Mouse (Mus musculus) hindbrain, embryonic 14.5 days (tissue): ENCODE data around the gene Mocs3. TPM values are rescaled to one million over a fixed set of nuclear protein-coding genes. Genes with fewer than 3 reads are reported as not detected.

ENCODE experiments used
- ATAC-seq: fragments of 200-750 bp; cut with Nextera tagmentation; 2 replicates; pipeline ENCODE4 v1.8.0; 2017; ENCODE audit warnings: moderate number of reproducible peaks, mild to moderate bottlenecking, moderate TSS enrichment, moderate library complexity; ENCODE audit not compliant: low FRiP score
- DNase-seq: peaks from one replicate; pipeline ENCODE4 v3.0.0-alpha.2; 2015; ENCODE audit warnings: low spot score
- H3K27ac ChIP-seq: fragments of 300-500 bp; sonication (generic); 2 replicates; pipeline ENCODE4 v1.5.1; 2014; ENCODE audit warnings: mild to moderate bottlenecking, moderate library complexity
- H3K27me3 ChIP-seq: fragments of 300-500 bp; sonication (generic); 2 replicates; pipeline ENCODE4 v1.6.1; 2014; ENCODE audit warnings: mild to moderate bottlenecking, low read length, mixed read lengths; ENCODE audit not compliant: control insufficient read depth, insufficient read depth
- H3K36me3 ChIP-seq: fragments of 300-500 bp; sonication (generic); replicated peaks from 2 replicates; pipeline ENCODE4 v1.6.1; 2014; ENCODE audit not compliant: control insufficient read depth, insufficient read depth
- H3K4me1 ChIP-seq: fragments of 300-500 bp; sonication (generic); replicated peaks from 2 replicates; pipeline ENCODE4 v1.6.1; 2014; ENCODE audit warnings: antibody characterized with exemption, low read length, mixed read lengths; ENCODE audit not compliant: control insufficient read depth, insufficient read depth
- H3K4me2 ChIP-seq: fragments of 300-500 bp; sonication (generic); replicated peaks from 2 replicates; pipeline ENCODE4 v1.6.1; 2014; ENCODE audit warnings: mild to moderate bottlenecking, moderate library complexity
- H3K4me3 ChIP-seq: fragments of 300-500 bp; sonication (generic); replicated peaks from 2 replicates; pipeline ENCODE4 v1.5.1; 2014; ENCODE audit warnings: mild to moderate bottlenecking, low read length
- H3K9ac ChIP-seq: fragments of 300-500 bp; sonication (generic); 2 replicates; pipeline ENCODE4 v1.6.1; 2014
- H3K9me3 ChIP-seq: fragments of 300-500 bp; sonication (generic); 2 replicates; pipeline ENCODE4 v1.6.1; 2016; ENCODE audit warnings: low read length; ENCODE audit not compliant: control insufficient read depth
- WGBS: fragments of 180-500 bp; shearing (Covaris S2); extraction: QIAGEN DNeasy Blood & Tissue Kit; methylation state at CpG from one replicate; pipeline ENCODE4 v1.1.7; 2014; 5-methylcytosine and 5-hydroxymethylcytosine counted together
- polyA plus RNA-seq: library from polyadenylated mRNA; unstranded; fragments of >200 nt; fragmentation: Nextera tagmentation; extraction: Ambion mirVana; gene quantifications from 2 replicates; pipeline ENCODE4 v1.2.1, GENCODE M21; 2014

Gene Mocs3
- polyA plus RNA-seq, 1 experiment from 2014 or later, result 12.5 TPM

GRCm38 (mm10) chr2:168253822-168254221, 23.4 kb downstream of the Mocs3 start:
- Histone ChIP-seq H3K27me3 (no peaks in the 10 kb centered on the region), H3K4me3 (no peak overlapping the region), H3K9ac (no peak overlapping the region), H3K4me1 (no peaks in the 10 kb centered on the region), H3K36me3 (no peaks in the 10 kb centered on the region), H3K9me3 (no peaks in the 10 kb centered on the region), H3K27ac (no peak overlapping the region), H3K4me2 (no peak overlapping the region)
- ATAC-seq (no peak), DNase-seq (no peak)
- 62% methylated on average over 7 of the region's 7 CpGs for WGBS

GRCm38 (mm10) chr2:168256506-168256905, 26.1 kb downstream of the Mocs3 start:
- no peak overlapping the region for H3K9ac ChIP-seq
- no peaks in the 10 kb centered on the region for H3K27me3 ChIP-seq
- DNase-seq (no peak), ATAC-seq (no peak)
- H3K9me3 ChIP-seq, result no peaks in the 10 kb centered on the region
- no peak overlapping the region for H3K4me3 ChIP-seq
- no peaks in the 10 kb centered on the region for H3K4me1 ChIP-seq
- no peak overlapping the region for H3K4me2 ChIP-seq
- H3K27ac ChIP-seq, result no peak overlapping the region
- WGBS, result 82% methylated on average over 3 of the region's 3 CpGs
- no peaks in the 10 kb centered on the region for H3K36me3 ChIP-seq

GRCm38 (mm10) chr2:168257188-168257587, 26.8 kb downstream of the Mocs3 start:
- Histone ChIP-seq H3K36me3 (no peaks in the 10 kb centered on the region), H3K4me2 (no peak overlapping the region), H3K4me3 (no peak overlapping the region), H3K9me3 (no peaks in the 10 kb centered on the region), H3K27ac (no peak overlapping the region), H3K27me3 (no peaks in the 10 kb centered on the region), H3K4me1 (no peaks in the 10 kb centered on the region), H3K9ac (no peak overlapping the region)
- WGBS, result 92% methylated on average over 4 of the region's 4 CpGs
- no peak for DNase-seq
- no peak for ATAC-seq

GRCm38 (mm10) chr2:168259046-168259445, 28.6 kb downstream of the Mocs3 start:
- ATAC-seq, result no peak
- Histone ChIP-seq H3K27me3 (no peaks in the 10 kb centered on the region), H3K4me1 (no peaks in the 10 kb centered on the region), H3K4me3 (no peak overlapping the region), H3K9me3 (no peaks in the 10 kb centered on the region), H3K4me2 (no peak overlapping the region), H3K36me3 (no peaks in the 10 kb centered on the region), H3K9ac (no peak overlapping the region), H3K27ac (no peak overlapping the region)
- 92% methylated on average over 8 of the region's 8 CpGs for WGBS
- DNase-seq, result no peak

GRCm38 (mm10) chr2:168260124-168260523, 29.7 kb downstream of the Mocs3 start:
- 80% methylated on average over 3 of the region's 3 CpGs for WGBS
- Histone ChIP-seq H3K27me3 (no peaks in the 10 kb centered on the region), H3K9me3 (no peaks in the 10 kb centered on the region), H3K4me2 (no peak overlapping the region), H3K36me3 (no peaks in the 10 kb centered on the region), H3K4me1 (no peaks in the 10 kb centered on the region), H3K27ac (no peak overlapping the region), H3K4me3 (no peak overlapping the region), H3K9ac (no peak overlapping the region)
- DNase-seq, result no peak
- no peak for ATAC-seq

- no peak for DNase-seq
- Histone ChIP-seq H3K9me3 (no peaks in the 10 kb centered on the region), H3K9ac (no peak overlapping the region), H3K27ac (no peak overlapping the region), H3K27me3 (no peaks in the 10 kb centered on the region), H3K4me3 (no peak overlapping the region), H3K4me1 (no peaks in the 10 kb centered on the region), H3K36me3 (no peaks in the 10 kb centered on the region), H3K4me2 (no peak overlapping the region)
- 96% methylated on average over 10 of the region's 10 CpGs for WGBS
- ATAC-seq, result no peak
These were observed 30.5 kb downstream of the Mocs3 start for GRCm38 (mm10) chr2:168260900-168261299.

GRCm38 (mm10) chr2:168268033-168268432, 37.6 kb downstream of the Mocs3 start:
- no peak overlapping the region for H3K9ac ChIP-seq
- no peak overlapping the region for H3K4me3 ChIP-seq
- 43% methylated on average over 7 of the region's 7 CpGs for WGBS
- no peak for DNase-seq
- no peaks in the 10 kb centered on the region for H3K4me1 ChIP-seq
- no peaks in the 10 kb centered on the region for H3K27me3 ChIP-seq
- no peak for ATAC-seq
- no peaks in the 10 kb centered on the region for H3K9me3 ChIP-seq
- H3K36me3 ChIP-seq, result no peaks in the 10 kb centered on the region
- no peak overlapping the region for H3K4me2 ChIP-seq
- no peak overlapping the region for H3K27ac ChIP-seq

GRCm38 (mm10) chr2:168273387-168273786, 43.0 kb downstream of the Mocs3 start:
- Histone ChIP-seq H3K4me2 (no peak overlapping the region), H3K9me3 (no peaks in the 10 kb centered on the region), H3K9ac (no peak overlapping the region), H3K27me3 (peaks cover 7% of the 10 kb centered on the region; the same call in 1 of the 2 replicates), H3K36me3 (no peaks in the 10 kb centered on the region), H3K4me3 (no peak overlapping the region), H3K27ac (no peak overlapping the region), H3K4me1 (no peaks in the 10 kb centered on the region)
- DNase-seq, result no peak
- WGBS, result 53% methylated on average over 9 of the region's 9 CpGs
- ATAC-seq, result no peak

GRCm38 (mm10) chr2:168274374-168274935, 44.0 kb downstream of the Mocs3 start:
- no peaks in the 10 kb centered on the region for H3K36me3 ChIP-seq
- H3K9ac ChIP-seq, result no peak overlapping the region
- 7% methylated on average over 11 of the region's 11 CpGs for WGBS
- no peaks in the 10 kb centered on the region for H3K4me1 ChIP-seq
- no peak overlapping the region for H3K4me2 ChIP-seq
- no peak overlapping the region for H3K27ac ChIP-seq
- H3K4me3 ChIP-seq, result no peak overlapping the region
- DNase-seq, result peak; percentile 73
- no peak for ATAC-seq
- H3K27me3 ChIP-seq, result peaks cover 16% of the 10 kb centered on the region
- H3K9me3 ChIP-seq, result no peaks in the 10 kb centered on the region
